Mouse (Mus musculus): ENCODE data around the gene Slc38a8.

DNA sequence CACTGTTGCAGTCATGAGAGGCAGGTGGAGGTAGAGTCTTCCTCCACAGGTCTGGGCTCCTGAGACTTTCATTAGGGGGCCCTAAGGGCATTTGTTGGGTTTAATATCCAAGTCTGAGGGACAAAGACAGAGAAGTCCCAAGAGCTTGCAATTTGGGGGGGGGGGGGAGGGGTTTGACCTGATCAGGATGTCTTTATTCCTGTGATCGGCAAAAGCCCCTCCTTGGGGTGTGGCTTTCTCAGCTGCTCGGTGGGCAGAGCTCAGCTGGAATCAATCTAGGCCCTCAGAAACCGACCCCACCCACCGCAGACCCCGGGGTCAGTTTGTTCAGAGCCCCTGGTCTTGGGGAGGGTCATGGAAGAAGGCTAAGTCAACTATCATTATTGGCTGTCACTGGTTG, at the start of gene Slc38a8:
- TF ChIP-seq CTCF (IDR thresholded peaks at IDR 0.05; ENCODE audit: control insufficient read depth, insufficient read depth, low read length): no peak
- TF ChIP-seq POLR2A (IDR thresholded peaks at IDR 0.05; ENCODE audit: borderline replicate concordance, control insufficient read depth, low read depth, low read length): no peak
